Mouse (Mus musculus) lung, embryonic 14.5 days (tissue): ENCODE results near the gene Sun1. TPM values are rescaled to one million over a fixed set of nuclear protein-coding genes. Genes with fewer than 3 reads are reported as not detected.

Source experiments
- ATAC-seq: fragments of 200-750 bp; cut with Nextera tagmentation; 2 replicates; pipeline ENCODE4 v1.8.0; 2017; ENCODE audit warnings: mild to moderate bottlenecking, moderate TSS enrichment, moderate library complexity; ENCODE audit not compliant: insufficient read depth
- DNase-seq: peaks from one replicate; pipeline ENCODE4 v3.0.0-alpha.2; 2015
- H3K27ac ChIP-seq: fragments of 300-500 bp; sonication (generic); 2 replicates; pipeline ENCODE4 v1.5.1; 2014; ENCODE audit warnings: low read depth, mild to moderate bottlenecking, moderate library complexity
- H3K27me3 ChIP-seq: fragments of 300-500 bp; sonication (generic); 2 replicates; pipeline ENCODE4 v1.6.1; 2014; ENCODE audit warnings: low read length, control low read depth; ENCODE audit not compliant: insufficient read depth
- H3K36me3 ChIP-seq: fragments of 300-500 bp; sonication (generic); 2 replicates; pipeline ENCODE4 v1.6.1; 2014; ENCODE audit warnings: control low read depth; ENCODE audit not compliant: insufficient read depth
- H3K4me1 ChIP-seq: fragments of 300-500 bp; sonication (generic); 2 replicates; pipeline ENCODE4 v1.6.1; 2014; ENCODE audit warnings: antibody characterized with exemption, control low read depth; ENCODE audit not compliant: insufficient read depth
- H3K4me2 ChIP-seq: fragments of 300-500 bp; sonication (generic); 2 replicates; pipeline ENCODE4 v1.6.1; 2014; ENCODE audit warnings: mild to moderate bottlenecking
- H3K4me3 ChIP-seq: fragments of 300-500 bp; sonication (generic); 2 replicates; pipeline ENCODE4 v1.5.1; 2014; ENCODE audit warnings: low read depth, low read length
- H3K9ac ChIP-seq: fragments of 300-500 bp; sonication (generic); 2 replicates; pipeline ENCODE4 v1.6.1; 2014
- H3K9me3 ChIP-seq: fragments of 300-500 bp; sonication (generic); 2 replicates; pipeline ENCODE4 v1.6.1; 2016; ENCODE audit warnings: low read depth, low read length, control low read depth
- CTCF ChIP-seq: IDR thresholded peaks from 2 replicates; pipeline ENCODE4 v1.5.1; 2016; ENCODE audit warnings: antibody characterized with exemption, low read depth
- WGBS: fragments of 180-500 bp; shearing (Covaris S2); extraction: QIAGEN DNeasy Blood & Tissue Kit; methylation state at CpG from one replicate; pipeline ENCODE4 v1.1.7; 2014; 5-methylcytosine and 5-hydroxymethylcytosine counted together
- polyA plus RNA-seq: library from polyadenylated mRNA; unstranded; fragments of >200 nt; fragmentation: Nextera tagmentation; extraction: Ambion mirVana; gene quantifications from 2 replicates; pipeline ENCODE4 v1.2.1, GENCODE M21; 2014

Gene Sun1
- polyA plus RNA-seq, 1 experiment from 2014 or later: 57.7 TPM

- no peak overlapping the region for H3K4me2 ChIP-seq
- H3K9me3 ChIP-seq: no peaks in the 10 kb centered on the region
- no peak for TF ChIP-seq CTCF
Measured at GRCm38 (mm10) chr5:139208183-139208582, 7.7 kb downstream of the Sun1 start.

GRCm38 (mm10) chr5:139208871-139209684, 8.6 kb downstream of the Sun1 start:
- H3K36me3 ChIP-seq: peaks cover 15% of the 10 kb centered on the region; the same call in 1 of the 2 replicates
- no peak overlapping the region for H3K27ac ChIP-seq
- no peaks in the 10 kb centered on the region for H3K4me1 ChIP-seq
- whole genome bisulfite sequencing: 82% methylated on average over 10 of the region's 10 CpGs
- H3K27me3 ChIP-seq: no peaks in the 10 kb centered on the region
- ATAC-seq (no peak), DNase-seq (no peak)
- H3K4me2 ChIP-seq: no peak overlapping the region
- H3K9ac ChIP-seq: no peak overlapping the region
- peak; percentile 59 for TF ChIP-seq CTCF
- no peaks in the 10 kb centered on the region for H3K9me3 ChIP-seq
- H3K4me3 ChIP-seq: no peak overlapping the region

More at GRCm38 (mm10) chr5:139208183-139208582, 7.7 kb downstream of the Sun1 start:
- ATAC-seq (no peak), DNase-seq (no peak)
- Histone ChIP-seq H3K27ac (no peak overlapping the region), H3K9ac (no peak overlapping the region), H3K27me3 (no peaks in the 10 kb centered on the region), H3K36me3 (peaks cover 15% of the 10 kb centered on the region; the same call in 1 of the 2 replicates), H3K4me3 (no peak overlapping the region), H3K4me1 (no peaks in the 10 kb centered on the region)

- Histone ChIP-seq H3K27me3 (no peaks in the 10 kb centered on the region), H3K9me3 (no peaks in the 10 kb centered on the region), H3K9ac (no peak overlapping the region), H3K4me1 (no peaks in the 10 kb centered on the region), H3K27ac (no peak overlapping the region), H3K4me2 (no peak overlapping the region), H3K36me3 (peaks cover 15% of the 10 kb centered on the region; the same call in 1 of the 2 replicates), H3K4me3 (no peak overlapping the region)
- no peak for TF ChIP-seq CTCF
- DNase-seq (no peak), ATAC-seq (no peak)
- WGBS: 95% methylated on average over 7 of the region's 7 CpGs
Measured at GRCm38 (mm10) chr5:139209685-139210026, 9.2 kb downstream of the Sun1 start.

- Histone ChIP-seq H3K27ac (no peak overlapping the region), H3K4me3 (no peak overlapping the region), H3K9ac (no peak overlapping the region), H3K9me3 (no peaks in the 10 kb centered on the region), H3K36me3 (peaks cover 29% of the 10 kb centered on the region; the same call in 1 of the 2 replicates), H3K4me1 (no peaks in the 10 kb centered on the region), H3K4me2 (no peak overlapping the region), H3K27me3 (no peaks in the 10 kb centered on the region)
- ATAC-seq (no peak), DNase-seq (no peak)
- WGBS: 86% methylated on average over 11 of the region's 11 CpGs
- no peak for TF ChIP-seq CTCF
Measured at GRCm38 (mm10) chr5:139211737-139212385, 11.4 kb downstream of the Sun1 start.

GRCm38 (mm10) chr5:139214298-139214697, 13.9 kb downstream of the Sun1 start:
- H3K4me3 ChIP-seq: no peak overlapping the region
- no peaks in the 10 kb centered on the region for H3K27me3 ChIP-seq
- no peaks in the 10 kb centered on the region for H3K4me1 ChIP-seq
- H3K4me2 ChIP-seq: no peak overlapping the region
- peaks cover 28% of the 10 kb centered on the region; the same call in 1 of the 2 replicates for H3K36me3 ChIP-seq
- DNase-seq: no peak
- H3K27ac ChIP-seq: no peak overlapping the region
- no peak overlapping the region for H3K9ac ChIP-seq
- TF ChIP-seq CTCF: no peak
- H3K9me3 ChIP-seq: no peaks in the 10 kb centered on the region
- ATAC-seq: no peak

GRCm38 (mm10) chr5:139215184-139215583, 14.7 kb downstream of the Sun1 start:
- Histone ChIP-seq H3K4me2 (no peak overlapping the region), H3K27ac (no peak overlapping the region), H3K4me3 (no peak overlapping the region), H3K9ac (no peak overlapping the region), H3K27me3 (no peaks in the 10 kb centered on the region), H3K36me3 (peaks cover 28% of the 10 kb centered on the region; the same call in 1 of the 2 replicates), H3K9me3 (no peaks in the 10 kb centered on the region), H3K4me1 (no peaks in the 10 kb centered on the region)
- no peak for DNase-seq
- ATAC-seq: no peak
- WGBS: 94% methylated on average over 5 of the region's 5 CpGs
- TF ChIP-seq CTCF: no peak

GRCm38 (mm10) chr5:139216121-139216520, 15.7 kb downstream of the Sun1 start:
- Histone ChIP-seq H3K9me3 (no peaks in the 10 kb centered on the region), H3K4me1 (no peaks in the 10 kb centered on the region), H3K27me3 (no peaks in the 10 kb centered on the region), H3K9ac (no peak overlapping the region), H3K4me2 (no peak overlapping the region), H3K27ac (no peak overlapping the region), H3K4me3 (no peak overlapping the region), H3K36me3 (peaks cover 23% of the 10 kb centered on the region)
- no peak for DNase-seq
- WGBS: 80% methylated on average over 2 of the region's 2 CpGs
- TF ChIP-seq CTCF: no peak
- ATAC-seq: no peak
